Mouse (Mus musculus) ES-Bruce4 (cell line): ENCODE data around the gene Rsg1. TPM values are rescaled to one million over a fixed set of nuclear protein-coding genes. Genes with fewer than 3 reads are reported as not detected.

Experiments used
- H3K27ac ChIP-seq: 2 replicates; pipeline ENCODE4 v1.5.1; 2012; ENCODE audit warnings: low read length, inconsistent platforms; ENCODE audit not compliant: insufficient read depth
- H3K27me3 ChIP-seq: 2 replicates; pipeline ENCODE4 v1.6.1; 2012; ENCODE audit warnings: mild to moderate bottlenecking, low read length, inconsistent platforms; ENCODE audit not compliant: control insufficient read depth, poor library complexity, insufficient read depth, severe bottlenecking
- H3K36me3 ChIP-seq: 2 replicates; pipeline ENCODE4 v1.6.1; 2012; ENCODE audit warnings: inconsistent platforms, mild to moderate bottlenecking, low read length, moderate library complexity; ENCODE audit not compliant: control insufficient read depth, poor library complexity, insufficient read depth, severe bottlenecking
- H3K4me1 ChIP-seq: one replicate; pipeline ENCODE4 v1.8.1; 2011; ENCODE audit warnings: low read length; ENCODE audit not compliant: control insufficient read depth, insufficient read depth
- H3K4me3 ChIP-seq: 2 replicates; pipeline ENCODE4 v1.5.1; 2011; ENCODE audit warnings: low read depth, mild to moderate bottlenecking, low read length
- H3K9ac ChIP-seq: 2 replicates; pipeline ENCODE4 v1.6.1; 2012; ENCODE audit warnings: low read depth, mild to moderate bottlenecking, inconsistent platforms; ENCODE audit not compliant: poor library complexity, severe bottlenecking
- H3K9me3 ChIP-seq: replicated peaks from 2 replicates; pipeline ENCODE4 v1.6.1; 2012; ENCODE audit warnings: mild to moderate bottlenecking, low read length, inconsistent platforms; ENCODE audit not compliant: control insufficient read depth, poor library complexity, insufficient read depth, severe bottlenecking
- CTCF ChIP-seq: IDR thresholded peaks from one replicate; pipeline ENCODE4 v1.8.1; 2011; ENCODE audit warnings: low read depth, low read length
- EP300 ChIP-seq: IDR thresholded peaks from 2 replicates; pipeline ENCODE4 v1.6.1; 2011; ENCODE audit warnings: low read depth, low read length; ENCODE audit not compliant: insufficient read depth
- POLR2A ChIP-seq: IDR thresholded peaks from one replicate; pipeline ENCODE4 v1.8.1; 2011; ENCODE audit warnings: low read length; ENCODE audit not compliant: insufficient read depth
- polyA plus RNA-seq: library from polyadenylated mRNA; stranded (reverse); fragments of >200 nt; gene quantifications from 2 replicates; pipeline ENCODE4 v1.2.4, GENCODE M21; 2011; ENCODE audit warnings: low read depth; ENCODE audit not compliant: missing spikeins, insufficient read depth, insufficient read length

Rsg1 gene
- polyA plus RNA-seq, 1 experiment: 1.6 TPM

DNA sequence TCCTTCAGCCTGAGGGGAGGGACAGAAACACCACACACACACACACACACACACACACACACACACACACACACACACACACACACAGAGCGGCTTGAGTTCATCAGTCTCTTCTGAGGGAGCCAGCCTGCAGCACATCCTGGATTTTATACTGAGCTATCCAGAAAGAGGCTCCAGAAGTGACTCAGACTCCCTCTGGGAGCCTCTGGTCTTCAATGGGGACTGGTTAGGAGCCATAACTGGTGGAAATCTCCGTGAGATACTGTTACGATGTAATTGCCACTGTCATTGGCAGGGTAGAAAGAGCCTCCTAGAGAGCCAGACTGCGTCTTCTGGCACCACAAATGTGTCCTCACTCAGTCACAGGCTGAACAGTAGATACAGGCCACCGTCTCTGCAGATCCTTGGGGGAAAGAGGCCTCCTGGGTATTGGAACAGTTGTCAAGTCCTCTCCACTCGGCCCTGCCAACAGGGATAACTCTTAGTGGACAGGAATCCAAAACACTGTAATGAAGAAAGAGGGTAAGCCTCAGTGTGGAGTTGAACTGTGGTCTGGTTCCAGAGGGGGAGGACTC is 21.9 kb downstream of the Rsg1 start:
- no peaks in the 10 kb centered on the region for H3K36me3 ChIP-seq
- H3K9me3 ChIP-seq: no peaks in the 10 kb centered on the region
- H3K27me3 ChIP-seq: no peaks in the 10 kb centered on the region
- no peak overlapping the region for H3K9ac ChIP-seq
- no peak overlapping the region for H3K27ac ChIP-seq
- H3K4me3 ChIP-seq: no peak overlapping the region
- TF ChIP-seq POLR2A (no peak), CTCF (no peak), EP300 (no peak)
- no peaks in the 10 kb centered on the region for H3K4me1 ChIP-seq

DNA sequence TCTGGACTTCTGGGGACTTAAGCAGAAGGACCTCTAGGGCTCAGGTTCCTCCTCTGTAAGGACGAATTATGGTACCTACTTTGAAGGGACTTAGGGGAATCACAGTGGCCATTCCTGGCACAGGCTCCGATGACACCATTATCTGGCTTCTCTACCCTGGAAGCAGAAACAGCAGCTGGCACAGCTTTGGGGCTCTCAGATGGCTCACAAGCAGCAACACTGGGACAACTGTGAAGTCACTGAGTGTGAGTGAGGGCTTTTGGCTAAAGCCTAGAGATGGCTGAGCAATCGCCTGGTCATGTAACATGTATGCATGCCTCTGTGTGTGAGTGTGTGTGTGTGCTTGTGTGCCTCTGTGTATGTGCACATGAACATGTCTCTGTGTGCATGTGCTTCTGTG is 23.1 kb downstream of the Rsg1 start:
- no peak overlapping the region for H3K4me3 ChIP-seq
- H3K27ac ChIP-seq: no peak overlapping the region
- no peak for TF ChIP-seq POLR2A
- no peak for TF ChIP-seq EP300
- no peak for TF ChIP-seq CTCF
- no peak overlapping the region for H3K9ac ChIP-seq
- H3K4me1 ChIP-seq: peaks cover 5% of the 10 kb centered on the region
- no peaks in the 10 kb centered on the region for H3K36me3 ChIP-seq
- H3K27me3 ChIP-seq: no peaks in the 10 kb centered on the region
- H3K9me3 ChIP-seq: no peaks in the 10 kb centered on the region

DNA sequence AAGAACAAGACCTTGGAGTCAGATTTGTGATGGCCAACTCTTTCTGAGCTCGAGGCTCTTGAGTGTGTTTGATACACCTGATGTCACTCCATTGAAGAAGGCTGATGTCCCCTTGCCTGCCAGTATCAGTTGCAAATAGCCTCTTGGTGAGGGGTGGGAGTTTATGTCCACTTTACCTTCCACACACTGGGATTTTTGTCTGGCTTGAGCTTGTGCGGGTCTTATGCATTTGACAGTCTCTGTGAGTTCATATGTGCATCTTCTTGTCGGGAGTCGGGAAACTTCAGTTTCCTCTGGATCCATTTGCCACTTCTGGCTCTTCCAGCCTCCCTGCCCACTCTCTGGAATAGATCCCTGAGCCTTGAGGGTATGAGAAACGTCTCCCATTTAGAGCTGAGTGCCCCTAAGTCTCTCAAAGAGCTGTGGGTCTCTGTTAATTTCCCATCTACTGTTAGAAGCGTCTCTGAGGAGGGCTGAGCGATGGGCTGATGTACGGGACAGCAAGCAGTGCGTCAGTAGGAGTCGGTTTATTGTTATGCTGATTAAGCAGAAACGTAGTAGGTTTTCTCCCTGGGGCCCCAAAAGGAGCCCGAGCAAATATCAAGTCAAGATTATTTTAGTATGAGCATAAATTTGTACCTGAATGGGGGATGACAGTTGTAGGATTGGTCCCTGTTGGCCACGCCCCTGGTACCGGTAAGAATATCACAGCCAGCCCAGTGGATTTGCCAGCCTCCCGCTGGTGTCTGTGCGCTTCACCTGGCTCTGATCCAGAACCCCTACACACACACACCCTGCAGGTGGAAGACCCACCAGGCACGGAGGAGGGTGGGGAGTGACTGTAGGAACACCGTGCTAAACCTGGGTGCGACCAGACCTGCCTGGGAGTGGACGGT is 25.0 kb downstream of the Rsg1 start:
- Histone ChIP-seq H3K27ac (no peak overlapping the region), H3K9ac (no peak overlapping the region), H3K9me3 (no peaks in the 10 kb centered on the region), H3K4me1 (peaks cover 6% of the 10 kb centered on the region), H3K27me3 (no peaks in the 10 kb centered on the region), H3K36me3 (no peaks in the 10 kb centered on the region), H3K4me3 (peak overlapping the region; percentile 75)
- TF ChIP-seq EP300 (no peak), CTCF (no peak), POLR2A (no peak)

DNA sequence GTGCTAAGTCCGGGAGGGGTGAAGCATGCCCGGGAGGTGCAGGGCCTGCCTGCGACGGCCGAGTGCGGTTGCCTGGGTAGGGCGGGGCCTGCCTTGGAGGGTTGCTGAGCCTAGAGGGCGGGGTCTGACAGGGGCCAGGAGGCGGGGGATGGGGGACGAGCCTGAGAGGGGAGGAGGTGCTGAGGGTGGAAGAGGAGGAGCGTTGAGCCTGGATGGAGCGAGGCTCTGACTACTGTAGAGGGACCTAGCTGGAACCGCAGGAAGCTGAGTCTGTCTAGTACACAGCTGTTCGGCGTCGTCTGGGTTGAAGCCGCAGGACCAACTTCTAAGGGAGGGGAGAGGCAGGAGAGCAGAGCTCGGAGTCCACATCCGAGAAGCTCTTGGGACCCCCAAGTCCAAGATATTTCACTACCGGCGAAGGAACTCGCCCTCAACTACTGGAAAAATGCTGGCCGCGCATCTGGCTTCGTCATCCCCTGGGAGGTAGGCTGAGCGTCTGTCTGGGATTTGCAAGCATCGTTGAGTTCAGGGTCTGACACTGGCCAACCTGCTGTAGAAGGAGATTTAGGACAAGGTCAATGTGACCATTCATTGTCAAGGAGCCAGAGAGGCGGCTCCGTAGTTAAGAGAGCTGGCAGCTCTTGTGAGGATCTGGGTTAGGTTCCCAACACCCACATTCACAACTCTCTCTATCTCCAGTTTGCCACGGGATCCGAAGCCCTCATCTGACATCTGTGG is 25.8 kb downstream of the Rsg1 start, which contains the start of gene Arhgef19:
Gene Arhgef19 (plus strand): TSS at position 112 of the 738 bp plus-strand sequence.
- H3K4me3 ChIP-seq: peak within 1 kb of the TSS; percentile 75
- TF ChIP-seq EP300 (peak; percentile 65; the same call in 1 of the 2 replicates), POLR2A (peak; percentile 21), CTCF (no peak)
- H3K9ac ChIP-seq: peak within 1 kb of the TSS; percentile 18; the same call in 1 of the 2 replicates
- H3K9me3 ChIP-seq: no peaks in the 10 kb centered on the region
- H3K36me3 ChIP-seq: no peaks in the 10 kb centered on the region
- no peak within 1 kb of the TSS for H3K27ac ChIP-seq
- peaks cover 6% of the 10 kb centered on the region for H3K4me1 ChIP-seq
- H3K27me3 ChIP-seq: no peaks in the 10 kb centered on the region

DNA sequence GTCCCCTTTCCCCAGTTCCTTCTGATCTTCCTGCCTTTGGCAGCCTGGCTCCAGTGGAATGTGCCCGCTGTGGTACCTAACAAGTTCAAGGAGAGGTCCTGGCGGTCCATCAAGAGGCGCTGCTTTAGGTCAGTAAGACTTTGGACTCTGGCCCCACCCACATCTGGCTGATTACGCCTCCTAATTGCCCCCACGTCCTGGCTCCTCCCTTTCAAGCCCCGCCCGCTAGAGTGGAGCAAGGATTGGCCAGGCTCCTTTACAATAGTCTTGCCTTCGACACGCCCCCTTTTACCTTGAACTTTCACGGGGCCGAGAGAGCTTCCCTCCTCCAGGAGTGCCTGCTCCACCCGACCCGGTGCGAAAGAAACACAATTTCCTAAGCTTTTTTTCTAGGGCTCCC is 26.9 kb downstream of the Rsg1 start:
- peak overlapping the region; percentile 10 for H3K4me3 ChIP-seq
- H3K36me3 ChIP-seq: no peaks in the 10 kb centered on the region
- no peak for TF ChIP-seq POLR2A
- TF ChIP-seq EP300: 0 out of 2 replicates have a peak, but pooled peaks have one; percentile 18
- TF ChIP-seq CTCF: no peak
- no peaks in the 10 kb centered on the region for H3K27me3 ChIP-seq
- H3K9ac ChIP-seq: no peak overlapping the region
- peaks cover 6% of the 10 kb centered on the region for H3K4me1 ChIP-seq
- no peak overlapping the region for H3K27ac ChIP-seq
- H3K9me3 ChIP-seq: no peaks in the 10 kb centered on the region
